Mouse (Mus musculus): ENCODE results near the gene 2210408I21Rik. TPM values are rescaled to one million over a fixed set of nuclear protein-coding genes. Genes with fewer than 3 reads are reported as not detected.

The 2210408I21Rik gene
- total RNA-seq, 2 experiments from 2014 or later, result 7.0 to 10.0 TPM

DNA sequence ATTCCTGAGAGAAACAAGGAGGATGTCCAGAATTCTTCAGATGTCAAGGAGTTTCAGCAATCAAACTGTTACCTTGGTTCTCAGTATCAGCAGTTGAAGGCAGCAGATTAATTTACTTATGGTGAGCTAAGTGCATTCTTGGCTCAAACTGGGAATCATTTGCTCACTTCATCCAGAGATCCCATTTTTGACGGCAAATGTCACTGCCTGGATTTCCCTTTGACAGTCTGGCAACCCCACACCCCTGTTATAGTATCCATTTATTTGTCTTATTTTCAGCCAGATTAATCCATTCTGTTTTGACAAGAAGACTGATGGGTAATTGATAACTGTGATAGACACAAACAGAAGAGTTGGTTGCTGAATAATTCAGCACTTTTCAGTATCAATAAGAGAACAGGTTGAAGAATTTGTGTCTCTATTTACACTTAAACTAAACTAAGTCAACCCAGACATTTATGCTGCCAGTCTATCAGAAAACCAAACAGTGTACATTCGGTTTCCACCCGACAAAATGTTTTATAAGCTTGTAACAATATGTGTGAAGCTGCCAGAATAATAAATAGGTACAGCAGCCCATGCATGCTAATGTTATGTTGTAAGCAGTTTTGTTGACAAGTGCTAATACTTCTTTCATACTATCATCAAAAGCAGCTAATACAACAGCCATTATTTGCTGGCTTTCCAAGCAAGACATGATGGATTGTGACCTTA lies 354.8 kb downstream of the 2210408I21Rik start:
- DNase-seq, result no peak

DNA sequence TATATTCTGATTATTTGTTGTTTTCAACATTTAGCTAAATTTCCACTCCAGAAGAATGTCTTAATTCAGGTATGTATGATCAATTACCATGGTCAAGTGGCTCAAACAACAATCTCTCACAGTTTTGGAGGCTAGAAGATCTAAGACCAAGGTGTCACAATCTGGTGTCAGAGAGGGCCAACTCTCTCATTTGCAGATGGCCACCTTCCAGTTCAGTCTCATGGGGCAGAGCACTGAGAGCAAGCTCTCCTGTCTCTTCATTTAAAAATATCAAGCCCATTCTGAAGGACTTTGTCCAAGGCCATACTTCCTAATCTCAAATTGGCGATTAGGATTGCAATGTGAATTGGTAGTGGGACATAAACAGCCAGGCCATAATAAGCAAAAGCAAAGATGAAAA lies 378.7 kb downstream of the 2210408I21Rik start:
- no peak for DNase-seq

DNA sequence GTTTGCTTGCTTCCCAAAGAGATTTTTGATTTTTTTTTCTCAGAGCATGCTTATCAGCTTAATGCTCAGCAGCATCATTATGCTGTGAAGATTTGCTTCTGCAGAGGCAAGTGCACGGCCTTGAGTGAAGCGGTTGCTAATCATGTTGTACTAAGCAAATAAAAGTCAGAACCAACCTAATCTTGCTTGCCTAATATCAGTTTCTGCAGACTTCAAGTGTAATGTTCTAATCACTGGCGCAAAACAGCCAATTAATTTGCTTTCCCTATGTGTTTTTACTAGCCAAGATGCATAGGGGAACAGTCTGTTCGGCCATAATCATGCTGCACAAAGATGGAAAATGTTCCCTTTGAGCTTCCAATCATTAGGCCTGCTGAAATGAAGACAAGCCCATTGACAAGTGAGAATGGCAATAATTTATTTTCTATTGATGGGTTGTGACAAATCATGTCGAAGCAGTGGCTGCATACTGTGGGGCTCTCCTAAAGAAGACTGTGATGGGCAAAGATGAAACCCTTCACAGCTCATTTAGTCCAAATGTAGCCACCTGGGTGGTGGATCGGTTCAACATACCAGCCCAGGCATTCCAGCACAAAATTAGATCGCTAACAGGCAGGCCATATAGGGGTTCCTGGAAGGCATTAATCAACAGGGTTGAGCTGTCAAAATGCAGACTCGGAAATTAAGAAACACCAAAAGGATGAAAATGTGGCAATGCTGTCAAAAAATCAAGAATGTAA lies 393.8 kb downstream of the 2210408I21Rik start:
- DNase-seq, result no peak

DNA sequence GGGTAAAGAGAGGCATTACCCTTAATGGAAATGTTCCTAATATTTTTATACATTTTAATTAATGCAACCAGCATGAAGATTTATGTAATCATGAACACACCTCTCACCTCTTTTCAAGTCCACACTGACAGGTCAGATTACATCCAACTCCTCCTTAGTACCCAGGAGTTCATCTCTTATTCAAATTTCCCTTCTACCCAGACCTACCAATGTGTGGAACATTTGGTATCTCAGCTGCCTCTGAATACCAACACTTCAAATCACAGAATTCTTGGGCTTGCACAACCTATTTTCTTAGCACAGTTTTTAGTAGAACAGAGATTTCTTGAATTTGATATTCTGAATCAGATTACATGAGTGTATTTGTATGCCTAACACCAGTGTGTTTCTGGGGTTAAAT lies 394.4 kb downstream of the 2210408I21Rik start:
- no peak for DNase-seq

DNA sequence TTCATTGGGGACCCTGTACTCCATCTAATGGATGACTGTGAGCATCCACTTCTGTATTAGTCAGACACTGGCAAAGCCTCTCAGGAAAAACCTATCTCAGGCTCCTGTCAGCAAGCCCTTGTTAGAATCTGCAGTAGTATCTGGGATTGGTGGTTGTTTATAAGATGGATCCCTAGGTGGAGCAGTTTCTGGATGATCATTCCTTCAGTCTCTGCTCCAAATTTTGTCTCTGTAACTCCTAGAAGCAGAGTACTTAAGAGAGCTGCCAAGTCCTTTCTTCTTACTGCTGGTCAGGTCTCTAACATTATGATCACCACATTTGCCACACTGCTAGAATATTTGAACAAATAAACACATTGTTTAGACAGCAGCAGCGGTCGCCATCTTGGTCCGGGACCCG lies 402.1 kb downstream of the 2210408I21Rik start:
- DNase-seq, result no peak

DNA sequence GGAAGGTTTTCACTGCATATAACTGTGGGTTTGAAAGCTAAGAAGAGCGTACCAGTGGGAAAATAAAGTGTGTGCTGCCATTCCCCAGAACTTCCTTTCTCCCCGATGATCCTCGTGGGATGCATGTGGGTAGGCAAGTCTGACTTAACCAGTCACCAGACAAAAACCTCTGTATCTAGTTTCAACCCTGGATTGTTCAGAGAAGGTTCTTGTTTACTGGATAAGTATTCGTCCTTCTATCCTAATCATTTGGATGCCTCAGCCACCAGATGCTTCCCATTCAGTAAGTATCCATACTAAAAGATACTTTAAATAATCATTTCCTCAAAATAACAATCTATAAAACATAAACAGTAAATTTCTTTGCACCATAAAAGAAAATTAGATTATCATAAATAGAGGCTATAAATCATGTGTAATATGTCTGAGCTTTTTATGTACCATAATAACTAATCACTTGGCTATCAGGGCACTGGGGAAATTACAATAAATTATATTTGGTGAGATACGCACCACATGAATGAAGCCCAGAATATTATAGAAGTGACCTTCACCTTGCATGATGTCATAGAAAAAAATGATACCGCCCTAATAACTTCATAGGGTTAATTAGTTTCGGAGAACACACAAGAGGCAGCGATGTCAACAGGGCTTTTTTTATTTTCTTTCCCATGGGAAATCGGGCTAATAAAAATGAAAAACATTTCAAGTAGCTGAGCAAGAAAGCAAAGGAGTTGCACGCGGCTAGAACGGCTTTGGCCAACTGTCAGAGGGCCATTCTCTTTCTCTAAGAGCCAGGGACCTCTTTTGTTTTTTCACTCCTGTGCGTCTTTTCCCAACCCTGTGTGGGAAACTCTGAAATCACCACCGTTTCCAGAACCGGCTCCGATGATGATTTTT lies 412.4 kb downstream of the 2210408I21Rik start:
- DNase-seq, result no peak

DNA sequence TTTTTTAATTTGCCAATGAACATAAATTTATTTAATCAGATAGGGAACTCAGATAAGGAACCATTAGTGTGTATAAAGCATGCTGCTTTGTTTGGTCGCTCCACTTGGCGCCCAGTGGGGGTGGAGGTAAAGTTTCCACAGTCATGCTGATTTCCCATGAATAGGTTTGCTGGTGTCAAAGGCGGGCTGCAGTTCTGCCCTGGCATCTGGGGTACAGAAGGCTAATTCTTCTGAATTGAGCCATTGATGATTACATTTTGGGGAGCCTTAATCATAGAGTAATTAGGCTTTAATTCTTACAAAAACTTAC lies 413.0 kb downstream of the 2210408I21Rik start:
- no peak for DNase-seq

DNA sequence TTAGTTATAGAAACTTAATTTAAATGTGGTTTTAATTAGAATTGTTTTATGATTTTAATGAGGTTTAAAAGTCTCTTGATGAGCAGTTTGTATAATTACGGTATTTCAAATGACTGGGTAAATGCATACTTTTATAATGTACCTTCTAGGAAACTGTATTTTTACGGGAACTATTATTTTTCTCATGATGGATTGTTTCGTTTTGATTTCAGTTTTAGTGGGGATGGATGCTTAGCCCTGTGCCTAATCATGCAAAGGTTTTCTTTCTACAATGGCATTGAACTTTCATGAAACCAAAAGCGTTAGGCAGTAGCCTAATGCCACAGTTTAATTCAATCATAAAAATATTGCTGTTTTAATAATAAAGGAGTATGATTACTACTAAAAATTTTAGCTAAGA lies 413.4 kb downstream of the 2210408I21Rik start:
- DNase-seq, result no peak

DNA sequence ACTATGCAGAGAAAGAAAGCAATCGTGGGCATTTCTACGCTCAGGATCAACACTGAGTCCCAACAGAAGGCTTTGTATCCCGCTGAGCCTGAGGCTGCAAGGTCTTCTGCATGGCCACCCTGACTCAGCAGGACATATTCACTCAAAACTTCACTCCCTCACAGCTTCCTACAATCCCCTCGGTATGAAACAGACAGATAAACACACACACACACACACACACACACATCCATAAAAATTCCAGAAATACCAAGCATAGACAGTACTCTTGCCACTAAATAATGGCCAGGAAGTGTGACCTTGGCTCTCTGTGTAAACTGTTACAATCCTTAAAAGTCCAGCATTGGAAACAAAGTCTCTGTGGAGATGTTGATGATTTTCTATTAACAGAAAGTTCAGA lies 458.7 kb downstream of the 2210408I21Rik start:
- DNase-seq, result no peak

DNA sequence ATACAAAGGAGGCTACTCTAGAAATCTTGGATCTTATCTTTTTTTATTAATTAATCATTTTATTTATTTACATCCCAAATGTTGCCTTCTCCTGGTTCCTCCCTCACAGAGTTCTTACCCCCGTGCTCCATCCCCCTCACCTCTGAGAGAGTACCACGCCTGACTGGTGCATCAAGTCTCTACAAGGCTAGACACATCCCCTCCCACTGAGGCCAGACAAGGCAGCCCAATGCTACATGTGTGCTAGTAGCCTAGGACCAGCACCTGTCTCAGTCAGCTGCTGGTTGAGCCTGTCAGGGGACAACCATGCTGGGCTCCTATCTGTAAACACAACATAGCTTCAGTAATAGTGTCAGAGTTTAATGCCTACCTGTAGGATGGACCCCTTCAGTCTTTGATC lies 480.0 kb downstream of the 2210408I21Rik start:
- no peak for DNase-seq

Other genes with a start within 250 kb of the 2210408I21Rik start
- gene Slf1, start 67 bp upstream of the 2210408I21Rik start, total RNA-seq (2021), result 10 to 100 TPM; 10.1 to 12.6 TPM